Mouse (Mus musculus) spleen, postnatal 14 days (tissue): Measurements from ENCODE around the gene Olfr1019.

ENCODE experiments used
- DNase-seq, 2 experiments: peaks; one replicate each; pipeline ENCODE4 v3.0.0; 2021 to 2022; ENCODE audit warnings: low spot score in 2 of 2

Gene Olfr1019

GRCm38 (mm10) chr2:85845383-85845782 is at the start of gene Olfr1019:
Gene Olfr1019, minus strand, starts transcription at chr2:85845483.
- DNase-seq: no peak

- DNase-seq: no peak
These were observed 40.1 kb upstream of the Olfr1019 start, which contains the start of gene Olfr1023 for GRCm38 (mm10) chr2:85885340-85885739. Gene Olfr1023, plus strand, starts transcription at chr2:85885640.

- no peak for DNase-seq
These were observed 23.0 kb upstream of the Olfr1019 start, which contains the start of gene Olfr1022 for GRCm38 (mm10) chr2:85868294-85868693. Gene Olfr1022, plus strand, starts transcription at chr2:85868594.

GRCm38 (mm10) chr2:85846730-85847129 is 1.4 kb upstream of the Olfr1019 start, which contains the start of gene Olfr1020:
Gene Olfr1020, plus strand, starts transcription at chr2:85847030.
- no peak for DNase-seq

- no peak for DNase-seq
These were observed 27.1 kb downstream of the Olfr1019 start, which contains the start of gene Olfr1018 for GRCm38 (mm10) chr2:85818179-85818578. Gene Olfr1018, plus strand, starts transcription at chr2:85818479.

GRCm38 (mm10) chr2:85804501-85804900 is 40.8 kb downstream of the Olfr1019 start:
- no peak for DNase-seq

- no peak for DNase-seq
These were observed 42.8 kb downstream of the Olfr1019 start, which contains the start of gene Olfr1016 for GRCm38 (mm10) chr2:85802444-85802843. Gene Olfr1016, minus strand, starts transcription at chr2:85802544.

GRCm38 (mm10) chr2:85792331-85792730 is 53.0 kb downstream of the Olfr1019 start:
- no peak for DNase-seq
